Mouse (Mus musculus) left cerebral cortex, adult 9 months (tissue): ENCODE results near the gene Ins1.

Source experiments
- DNase-seq, 2 experiments: peaks; one replicate each; pipeline ENCODE4 v3.0.0; 2022; ENCODE audit warnings: low spot score in 2 of 2

Ins1 gene

GRCm38 (mm10) chr19:52263997-52264396 lies at the start of gene Ins1:
TSS of gene Ins1 (plus strand) at chr19:52264297.
- DNase-seq: no peak
